Mouse (Mus musculus): ENCODE results near the gene Odf3l1.
"Not testable (repeated sequence)": the region's sequence is repeated elsewhere in the genome, so short reads cannot be mapped to it uniquely, and the experiment has no call there.

Odf3l1 gene

DNA sequence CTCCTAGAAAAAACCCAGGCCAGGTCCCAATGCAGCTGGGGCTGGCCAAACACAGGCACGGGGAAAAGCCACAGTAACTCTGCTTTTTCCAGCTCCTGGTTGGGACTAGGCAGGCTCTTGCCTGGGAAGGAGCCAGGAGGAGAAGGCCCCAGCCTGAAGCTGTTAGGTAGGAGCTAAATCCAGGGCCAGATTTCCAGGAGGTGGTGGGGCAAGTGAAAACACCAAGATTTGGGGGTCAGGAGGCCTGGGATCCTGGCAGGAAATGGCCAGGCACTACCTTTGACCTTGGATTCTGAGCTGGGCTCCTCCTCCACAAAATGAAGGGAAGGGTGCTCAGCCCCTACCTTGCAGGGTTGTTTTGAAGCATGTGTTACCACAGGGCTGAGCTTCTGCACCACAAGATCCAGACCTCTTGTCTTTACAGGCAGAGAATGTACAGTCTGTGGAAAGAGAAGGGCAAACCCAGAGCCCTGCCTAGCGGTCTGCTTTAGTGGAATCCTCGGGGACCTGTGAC lies at the start of gene Odf3l1:
TSS of gene Odf3l1 (minus strand) at position 464 of the 514 bp plus-strand sequence.
- DNase-seq (ENCODE audit: low read depth, low spot score), result no peak

DNA sequence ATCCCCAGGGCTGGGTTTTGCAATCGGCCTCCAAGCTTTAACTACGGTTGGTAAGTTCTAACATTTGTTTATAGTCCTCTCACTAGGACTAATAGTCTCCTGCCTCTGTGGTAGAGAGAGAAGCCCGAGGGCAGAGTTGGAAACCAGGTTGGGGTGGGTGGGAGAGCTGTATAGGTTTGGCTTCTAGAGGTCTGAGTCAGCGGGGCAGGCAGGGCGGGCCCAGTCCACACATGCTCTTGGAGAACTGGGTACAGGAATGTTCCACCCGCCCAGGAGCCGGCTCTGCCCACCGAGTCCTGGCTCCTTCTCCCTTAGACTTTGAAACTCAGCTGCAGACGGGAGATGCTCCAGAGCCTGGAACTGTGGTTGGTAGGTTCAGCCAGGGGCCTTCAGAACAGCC lies 49.5 kb upstream of the Odf3l1 start:
- DNase-seq (ENCODE audit: low read depth, low spot score), result no peak

DNA sequence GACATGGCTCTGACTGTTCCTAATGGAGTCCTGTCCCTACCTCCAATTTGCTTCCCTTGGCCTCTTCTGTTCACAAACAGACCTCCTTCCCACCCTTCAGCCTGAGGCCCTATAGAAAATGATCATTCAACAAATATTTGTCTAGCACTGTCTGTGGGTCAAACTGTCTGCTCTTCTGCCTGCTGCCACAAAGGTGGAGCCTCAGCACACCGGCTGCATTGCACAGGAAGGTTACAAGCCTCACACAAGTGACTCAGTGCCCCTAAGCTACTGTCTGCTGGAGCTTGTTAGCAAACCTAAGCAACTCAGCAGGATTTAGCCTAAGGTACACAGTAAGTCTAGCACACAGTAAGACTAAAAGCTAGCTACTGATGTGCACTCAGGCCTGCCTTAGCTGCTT lies 46.5 kb upstream of the Odf3l1 start:
- DNase-seq (ENCODE audit: low read depth, low spot score), result no peak

DNA sequence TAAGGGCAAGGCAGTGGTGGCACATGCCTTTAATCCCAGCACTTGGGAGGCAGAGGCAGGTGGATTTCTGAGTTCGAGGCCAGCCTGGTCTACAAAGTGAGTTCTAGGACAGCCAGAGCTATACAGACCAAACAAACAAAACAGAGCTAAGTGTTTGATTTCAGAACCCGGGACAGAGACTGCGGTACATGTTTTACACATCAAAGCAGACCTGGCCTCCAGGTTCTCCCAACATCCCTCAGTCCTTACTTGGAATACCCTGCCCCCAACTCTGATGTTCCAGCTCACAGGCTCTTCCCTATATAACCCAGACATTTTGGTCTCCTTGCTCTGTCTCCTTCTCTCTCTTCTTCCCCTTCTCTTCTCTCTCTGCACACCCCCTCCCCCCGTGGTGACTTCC lies 45.5 kb upstream of the Odf3l1 start:
- DNase-seq (ENCODE audit: low read depth, low spot score), result not testable (repeated sequence)

DNA sequence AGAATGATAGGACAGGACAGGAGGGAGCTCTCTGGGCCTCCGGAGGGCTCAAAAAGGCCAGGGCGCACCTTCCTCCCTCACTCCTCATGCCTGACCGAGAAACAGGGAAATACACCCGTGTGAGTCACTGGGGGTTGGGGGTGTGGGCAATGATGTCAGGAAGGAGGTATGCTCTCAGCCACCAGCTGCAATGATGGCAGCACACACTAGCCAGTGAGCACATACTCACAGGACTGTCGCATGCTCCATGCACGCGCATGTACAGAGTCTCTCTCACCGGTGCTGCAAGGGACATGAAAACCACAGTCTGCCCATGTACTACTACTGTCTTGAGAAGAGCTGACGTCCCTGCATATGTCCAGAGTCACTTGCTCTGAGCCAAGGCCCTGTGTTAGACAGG lies 43.1 kb upstream of the Odf3l1 start:
- no peak for DNase-seq (ENCODE audit: low read depth, low spot score)

DNA sequence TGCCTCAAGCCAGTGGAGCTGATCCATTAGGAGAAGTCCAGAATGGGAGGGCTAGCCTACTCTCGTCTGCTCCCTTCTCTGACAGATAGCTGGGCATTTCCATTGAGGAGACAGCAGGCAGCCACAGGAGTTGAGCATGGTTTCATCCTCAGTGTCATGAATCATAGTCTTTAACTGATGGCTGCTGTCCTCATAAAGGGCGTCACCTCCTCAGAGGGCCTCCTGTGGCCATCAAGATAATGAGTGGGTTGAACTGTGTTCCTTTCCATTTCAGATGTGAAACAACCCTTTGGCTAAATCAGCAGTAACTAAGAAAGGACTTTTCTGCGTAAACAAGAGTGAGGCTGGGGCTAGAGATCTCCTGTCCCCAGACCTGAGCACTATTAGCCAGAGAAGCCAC lies 39.2 kb upstream of the Odf3l1 start:
- DNase-seq (ENCODE audit: low read depth, low spot score), result no peak

DNA sequence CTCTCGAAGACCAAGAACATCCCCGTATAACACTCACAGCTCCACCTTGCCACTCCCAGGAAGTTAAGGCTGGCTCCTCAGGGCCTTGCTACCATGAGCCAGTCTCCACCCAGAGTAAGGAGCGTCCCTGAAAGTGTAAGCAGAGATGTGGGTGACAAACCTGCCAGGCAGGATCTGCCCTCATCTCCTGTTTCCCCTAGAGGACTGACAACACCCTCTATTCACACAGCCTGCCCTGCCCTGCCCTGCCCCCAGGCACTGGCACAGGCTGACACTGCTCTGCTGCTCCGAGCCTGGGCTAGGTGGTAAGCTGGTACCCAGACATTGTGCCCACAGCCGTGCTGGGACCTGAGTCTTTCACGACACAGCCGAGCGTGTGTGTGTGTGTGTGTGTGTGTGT lies 36.7 kb upstream of the Odf3l1 start:
- no peak for DNase-seq (ENCODE audit: low read depth, low spot score)

DNA sequence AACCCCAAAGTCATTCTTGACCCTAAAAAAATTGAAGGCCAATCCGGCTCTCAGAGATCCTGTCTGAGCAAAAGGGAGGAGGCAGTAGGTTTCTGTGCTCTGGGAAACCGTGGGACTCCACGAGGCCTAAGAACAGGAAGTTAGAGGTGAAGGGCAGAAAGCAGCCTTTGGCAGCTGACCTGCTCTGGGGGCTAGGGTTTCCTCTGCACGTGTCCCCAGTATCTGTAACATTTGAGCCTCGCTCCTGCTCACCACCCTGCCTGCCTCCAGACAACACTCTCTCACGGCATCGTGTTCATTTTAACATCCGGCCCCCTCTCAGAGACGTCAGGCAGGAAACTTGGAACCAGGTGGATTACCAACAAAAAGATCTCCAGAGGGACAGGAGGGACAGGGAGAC lies 36.1 kb upstream of the Odf3l1 start:
- DNase-seq (ENCODE audit: low read depth, low spot score), result no peak

DNA sequence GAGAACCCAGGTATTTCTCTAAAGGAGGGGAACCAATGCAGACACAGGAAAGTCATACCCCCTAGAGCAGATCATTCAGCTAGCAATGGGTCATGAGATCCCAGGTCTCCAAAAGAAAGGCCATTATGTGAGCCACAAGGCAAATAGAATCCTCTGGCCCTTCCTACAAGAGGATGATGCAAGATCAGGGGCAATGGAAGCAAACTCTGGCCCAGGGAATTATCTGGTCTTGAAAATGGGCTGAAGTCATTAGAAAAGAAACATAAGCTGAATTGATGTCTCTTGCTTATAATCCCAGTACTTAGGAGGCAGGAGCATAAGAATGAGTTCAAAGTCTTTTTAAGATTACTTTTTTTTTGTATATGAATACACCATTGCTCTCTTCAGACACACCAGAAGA lies 35.6 kb upstream of the Odf3l1 start:
- DNase-seq (ENCODE audit: low read depth, low spot score), result no peak

DNA sequence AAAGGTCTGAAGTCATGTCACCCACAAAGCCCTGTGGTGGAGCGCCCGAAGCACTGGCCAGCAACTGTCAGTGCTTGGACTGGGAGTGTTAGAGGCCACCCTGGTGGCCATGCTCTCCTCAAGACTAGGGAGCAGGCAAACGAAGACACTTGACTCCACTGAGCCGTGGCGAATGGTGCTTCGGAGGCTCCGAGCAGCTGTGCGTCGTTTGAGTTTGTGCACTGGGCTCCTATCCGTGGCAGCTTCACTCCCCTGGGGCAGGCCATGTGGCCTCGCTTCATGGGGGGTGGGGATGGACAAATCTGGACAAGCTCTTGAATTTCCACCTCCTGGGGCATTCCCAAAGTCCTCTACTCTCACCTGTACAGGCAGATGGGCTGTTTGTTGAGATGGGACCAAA lies 34.9 kb upstream of the Odf3l1 start:
- DNase-seq (ENCODE audit: low read depth, low spot score), result no peak

DNA sequence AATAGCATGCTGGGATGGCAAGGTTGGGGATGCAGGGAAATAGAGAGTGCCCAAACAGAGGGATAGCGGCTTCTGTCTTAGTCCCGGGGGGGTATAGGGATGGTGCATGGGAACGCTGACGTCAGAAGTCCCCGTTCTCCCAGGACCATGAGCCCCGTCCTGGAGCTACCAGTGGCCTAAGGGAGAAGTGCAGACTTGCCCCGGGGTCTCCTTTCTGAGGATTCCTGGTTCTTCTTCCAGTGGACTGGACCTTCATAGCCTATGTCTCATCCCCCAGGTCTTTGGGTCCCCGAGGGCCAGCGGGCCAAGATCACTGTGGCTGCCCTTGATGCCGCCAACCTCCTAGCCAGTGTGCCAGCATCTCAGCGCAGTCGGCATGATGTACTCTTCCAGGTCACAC lies 32.3 kb upstream of the Odf3l1 start:
- DNase-seq (ENCODE audit: low read depth, low spot score), result no peak

DNA sequence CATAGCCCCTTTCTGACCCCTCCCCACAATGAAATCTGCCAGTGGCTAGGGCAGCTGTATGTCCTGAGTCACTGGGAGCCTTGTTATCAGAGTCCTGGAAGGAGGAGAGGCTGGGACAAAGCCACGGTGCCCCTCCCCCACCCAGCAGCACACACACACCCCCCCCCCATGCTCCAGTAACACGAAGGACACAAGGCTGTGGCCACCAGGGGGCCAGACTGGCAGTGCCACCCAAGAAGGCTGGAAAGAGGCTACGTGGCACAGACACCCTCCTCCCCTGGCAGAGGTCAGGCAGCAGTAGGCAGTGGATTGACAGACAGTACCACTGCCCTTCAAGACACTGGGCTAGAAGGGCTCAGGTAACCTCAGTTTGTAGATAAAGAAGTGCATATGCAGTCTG lies 29.5 kb upstream of the Odf3l1 start:
- DNase-seq (ENCODE audit: low read depth, low spot score), result no peak

DNA sequence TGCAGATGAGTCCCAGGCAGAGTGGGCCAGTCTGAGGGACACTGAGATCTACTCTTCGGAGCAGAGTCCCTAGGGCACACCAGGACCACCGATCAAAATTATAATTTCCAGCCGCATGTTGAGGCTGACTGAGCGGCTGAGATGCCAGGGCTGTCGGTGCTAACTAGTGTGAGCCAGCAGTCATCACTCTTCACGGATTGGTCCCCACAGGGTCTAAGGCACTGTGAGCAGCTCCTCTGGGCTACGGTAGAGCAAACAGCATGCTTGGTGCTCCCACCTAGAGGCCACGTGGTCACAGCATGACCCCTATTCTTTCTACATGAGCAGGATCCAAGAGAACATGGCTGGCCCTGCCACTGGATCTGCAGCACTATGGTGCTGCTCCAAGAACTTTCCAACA lies 28.8 kb upstream of the Odf3l1 start:
- no peak for DNase-seq (ENCODE audit: low read depth, low spot score)

DNA sequence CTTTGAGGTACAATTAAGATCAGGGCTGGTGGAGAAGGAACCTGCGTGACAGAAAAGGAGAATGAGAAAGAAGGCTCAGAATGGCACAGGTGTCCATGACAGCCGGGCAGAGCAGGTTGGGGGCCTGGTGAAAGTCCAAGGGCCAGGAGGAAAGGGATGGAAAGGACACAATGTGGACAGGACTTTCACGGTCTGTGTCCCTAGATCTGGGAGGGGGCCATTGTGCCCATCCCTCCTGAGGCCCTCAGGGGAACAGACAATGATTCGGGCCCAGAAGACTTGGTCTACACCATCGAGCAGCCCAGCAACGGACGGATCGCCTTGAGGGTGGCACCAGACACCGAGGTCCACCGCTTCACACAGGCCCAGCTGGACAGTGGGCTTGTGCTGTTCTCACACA lies 27.6 kb upstream of the Odf3l1 start:
- DNase-seq (ENCODE audit: low read depth, low spot score), result no peak

DNA sequence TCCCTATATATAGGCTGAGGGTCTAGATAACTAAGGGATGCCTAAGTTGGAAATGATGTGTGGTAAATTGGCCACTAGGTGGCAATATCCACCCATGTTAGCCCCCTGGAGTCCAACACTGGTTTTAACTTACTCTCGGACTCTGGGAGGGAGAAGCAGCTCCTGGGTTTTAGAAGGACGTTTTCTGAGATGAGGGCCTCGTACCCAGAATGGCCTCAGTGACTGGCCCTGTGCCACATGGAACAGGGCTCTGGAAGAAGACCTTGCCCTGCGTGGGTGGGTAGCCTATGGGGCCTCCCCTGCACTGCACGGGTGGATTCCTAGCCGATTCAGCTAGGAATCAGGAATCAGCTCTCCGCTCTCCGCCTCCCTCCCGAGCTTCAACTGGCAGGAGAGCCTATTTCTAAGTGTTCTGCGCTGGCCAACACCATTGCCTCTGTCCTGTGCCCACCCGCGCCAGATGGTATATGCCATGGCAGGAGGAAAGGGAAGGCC lies 27.1 kb upstream of the Odf3l1 start:
- peak; percentile 44 for DNase-seq (ENCODE audit: low read depth, low spot score)

DNA sequence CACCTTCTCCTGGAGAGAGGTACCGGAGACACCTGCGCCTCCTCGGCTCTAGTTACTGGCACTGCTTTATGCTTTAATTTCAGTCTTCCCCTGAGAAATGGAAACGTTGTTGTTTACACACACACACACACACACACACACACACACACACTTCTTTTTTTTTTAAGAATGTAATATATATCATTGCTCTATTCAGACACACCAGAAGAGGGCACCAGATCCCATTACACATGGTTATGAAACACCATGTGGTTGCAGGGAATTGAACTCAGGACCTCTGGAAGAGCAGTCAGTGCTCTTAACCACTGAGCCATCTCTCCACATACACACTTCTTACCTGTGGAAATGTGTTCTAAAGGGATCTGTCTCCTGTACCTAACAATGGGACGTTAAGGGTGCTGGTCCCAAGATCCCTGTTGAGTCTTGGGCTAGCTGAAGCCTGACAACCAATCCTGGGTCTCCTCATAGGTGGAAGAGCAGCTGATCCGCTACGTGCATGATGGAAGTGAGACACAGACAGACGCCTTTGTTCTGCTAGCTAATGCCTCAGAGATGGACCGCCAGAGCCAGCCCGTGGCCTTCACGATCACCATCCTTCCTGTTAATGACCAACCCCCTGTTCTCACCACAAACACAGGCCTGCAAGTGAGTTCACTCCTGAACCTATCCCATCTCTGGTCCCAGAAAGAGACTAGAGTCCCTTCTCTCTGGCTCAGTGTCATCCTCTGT lies 26.2 kb upstream of the Odf3l1 start:
- DNase-seq (ENCODE audit: low read depth, low spot score), result no peak

DNA sequence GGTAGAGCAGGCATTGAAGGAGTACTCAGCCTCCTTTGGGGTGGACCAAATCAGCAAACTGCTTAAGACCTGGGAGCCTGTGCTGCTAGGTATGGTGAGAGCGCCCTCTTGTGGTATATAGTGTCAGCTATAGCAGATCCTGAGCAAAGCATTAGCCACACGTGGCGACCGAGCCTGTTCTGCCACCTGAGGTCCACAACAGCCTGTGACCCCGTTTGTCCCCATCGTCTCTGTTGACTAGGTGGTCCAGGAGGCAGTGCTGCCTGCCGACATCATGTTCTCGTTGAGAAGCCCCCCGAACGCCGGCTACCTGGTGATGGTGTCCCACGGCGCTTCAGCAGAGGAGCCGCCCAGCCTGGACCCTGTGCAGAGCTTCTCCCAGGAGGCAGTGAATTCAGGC lies 25.3 kb upstream of the Odf3l1 start:
- DNase-seq (ENCODE audit: low read depth, low spot score), result peak; percentile 67

DNA sequence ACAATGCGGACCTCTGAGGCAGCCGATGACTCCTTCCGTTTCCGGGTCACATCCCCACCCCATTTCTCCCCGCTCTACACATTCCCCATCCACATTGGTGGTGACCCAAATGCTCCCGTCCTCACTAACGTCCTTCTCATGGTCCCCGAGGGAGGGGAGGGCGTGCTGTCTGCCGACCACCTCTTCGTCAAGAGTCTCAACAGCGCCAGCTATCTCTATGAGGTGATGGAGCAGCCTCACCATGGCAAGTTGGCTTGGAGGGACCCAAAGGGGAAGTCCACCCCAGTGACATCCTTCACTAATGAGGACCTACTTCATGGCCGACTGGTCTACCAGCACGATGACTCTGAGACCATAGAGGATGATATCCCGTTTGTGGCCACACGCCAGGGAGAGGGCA lies 23.1 kb upstream of the Odf3l1 start:
- DNase-seq (ENCODE audit: low read depth, low spot score), result no peak

DNA sequence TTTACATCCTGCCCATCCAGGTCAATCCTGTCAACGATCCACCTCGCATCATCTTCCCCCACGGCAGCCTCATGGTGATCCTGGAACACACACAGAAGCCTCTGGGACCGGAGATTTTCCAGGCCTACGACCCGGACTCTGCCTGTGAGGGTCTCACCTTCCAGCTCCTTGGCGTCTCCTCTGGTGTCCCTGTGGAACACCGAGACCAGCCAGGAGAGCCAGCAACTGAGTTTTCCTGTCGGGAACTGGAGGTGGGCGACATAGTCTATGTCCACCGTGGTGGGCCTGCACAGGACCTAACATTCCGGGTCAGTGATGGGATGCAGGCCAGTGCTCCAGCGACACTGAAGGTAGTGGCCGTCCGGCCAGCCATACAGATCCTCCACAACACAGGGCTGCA lies 22.1 kb upstream of the Odf3l1 start:
- no peak for DNase-seq (ENCODE audit: low read depth, low spot score)

DNA sequence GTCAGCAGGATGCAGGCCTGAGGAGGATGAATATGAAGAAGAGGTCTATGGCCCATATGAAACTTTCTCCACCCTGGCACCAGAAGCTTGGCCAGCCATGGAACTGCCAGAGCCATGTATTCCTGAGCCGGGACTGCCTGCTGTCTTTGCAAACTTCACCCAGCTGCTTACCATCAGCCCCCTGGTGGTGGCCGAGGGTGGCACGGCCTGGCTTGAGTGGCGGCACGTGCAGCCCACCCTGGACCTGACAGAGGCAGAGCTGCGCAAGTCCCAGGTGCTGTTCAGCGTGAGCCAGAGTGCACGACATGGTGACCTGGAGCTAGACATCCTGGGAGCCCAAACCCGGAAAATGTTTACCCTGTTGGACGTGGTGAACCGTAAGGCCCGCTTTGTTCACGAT lies 21.6 kb upstream of the Odf3l1 start:
- DNase-seq (ENCODE audit: low read depth, low spot score), result no peak

DNA sequence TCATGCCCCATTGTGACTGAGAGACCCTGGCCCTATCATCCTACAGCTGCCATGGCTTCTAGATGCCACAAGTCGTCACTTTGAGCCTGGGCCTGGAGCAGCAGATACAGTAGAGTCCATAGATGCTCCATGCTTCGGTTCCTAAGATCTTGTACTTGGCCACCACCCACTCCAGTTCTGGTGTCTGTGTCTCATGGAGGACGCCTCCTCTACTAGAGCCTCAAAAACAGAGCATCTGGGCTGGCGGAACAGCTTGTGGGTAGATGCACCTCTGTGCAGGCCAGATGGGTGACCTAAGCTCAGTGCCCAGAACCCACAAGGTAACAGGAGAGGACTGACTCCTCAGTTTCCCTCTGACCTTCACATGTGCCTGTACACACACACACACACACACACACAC lies 19.8 kb upstream of the Odf3l1 start:
- no peak for DNase-seq (ENCODE audit: low read depth, low spot score)

DNA sequence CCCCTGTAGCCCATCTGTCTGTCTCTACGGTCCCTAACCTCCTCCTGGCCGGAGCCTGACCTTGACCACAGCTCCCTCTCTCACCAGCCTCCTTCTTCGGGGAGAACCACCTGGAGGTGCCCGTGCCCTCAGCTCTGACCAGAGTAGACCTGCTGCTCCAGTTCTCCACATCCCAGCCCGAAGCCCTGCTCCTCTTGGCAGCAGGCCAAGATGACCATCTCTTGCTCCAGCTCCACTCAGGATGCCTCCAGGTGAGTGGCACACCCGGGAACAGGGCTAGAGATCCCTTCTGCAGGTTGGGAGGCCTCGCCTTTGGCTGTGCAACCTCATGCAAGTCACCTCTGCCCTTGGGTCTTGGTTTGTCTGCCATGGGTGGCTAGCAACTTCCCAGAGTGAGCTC lies 19.0 kb upstream of the Odf3l1 start:
- DNase-seq (ENCODE audit: low read depth, low spot score), result no peak

DNA sequence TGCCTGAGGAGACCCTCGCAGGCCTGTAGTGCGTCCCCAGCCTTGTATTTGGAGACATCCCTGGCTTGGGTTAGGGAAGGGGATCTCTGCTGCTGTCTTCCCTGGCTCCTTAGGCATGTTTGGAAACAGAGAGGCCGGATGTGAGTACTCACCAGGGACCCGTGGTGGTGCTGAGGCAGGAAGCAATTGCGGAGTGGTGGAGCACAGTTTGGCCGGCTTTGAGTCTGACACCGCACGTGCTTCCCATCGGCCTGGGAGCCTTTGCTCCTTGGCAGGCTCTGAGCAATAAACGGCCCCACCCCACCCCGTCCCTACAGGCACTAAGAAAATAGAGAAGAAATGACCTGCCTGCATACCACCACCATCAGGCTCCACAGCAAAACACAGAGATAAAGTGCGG lies 18.3 kb upstream of the Odf3l1 start:
- DNase-seq (ENCODE audit: low read depth, low spot score), result no peak

DNA sequence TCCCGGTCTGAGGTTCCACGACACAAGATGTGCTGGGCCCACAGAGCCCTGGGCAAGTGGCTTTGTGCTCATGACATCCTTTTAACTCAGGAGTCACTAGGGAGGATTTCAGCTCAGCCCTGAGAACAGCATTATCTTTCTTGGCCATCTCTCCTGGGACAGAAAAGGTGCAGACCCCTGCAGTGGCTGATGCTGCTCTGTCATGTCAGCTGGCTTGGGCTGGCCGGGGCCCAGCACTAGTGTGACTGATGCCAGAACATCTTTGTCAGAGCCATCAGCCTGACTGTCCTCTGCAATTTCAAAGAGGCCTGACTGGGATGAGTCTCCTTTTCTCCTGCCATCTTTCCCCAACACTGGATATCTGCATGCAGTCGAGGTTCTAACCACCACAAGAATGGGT lies 17.8 kb upstream of the Odf3l1 start:
- DNase-seq (ENCODE audit: low read depth, low spot score), result no peak

Measured in retina, adult 2 months (tissue).